Mouse (Mus musculus) cerebellum, adult 11 months (tissue): ENCODE data around the gene Krtap28-10.

Experiments used
- DNase-seq: peaks from one replicate; pipeline ENCODE4 v3.0.0; 2022

Krtap28-10 gene

DNA sequence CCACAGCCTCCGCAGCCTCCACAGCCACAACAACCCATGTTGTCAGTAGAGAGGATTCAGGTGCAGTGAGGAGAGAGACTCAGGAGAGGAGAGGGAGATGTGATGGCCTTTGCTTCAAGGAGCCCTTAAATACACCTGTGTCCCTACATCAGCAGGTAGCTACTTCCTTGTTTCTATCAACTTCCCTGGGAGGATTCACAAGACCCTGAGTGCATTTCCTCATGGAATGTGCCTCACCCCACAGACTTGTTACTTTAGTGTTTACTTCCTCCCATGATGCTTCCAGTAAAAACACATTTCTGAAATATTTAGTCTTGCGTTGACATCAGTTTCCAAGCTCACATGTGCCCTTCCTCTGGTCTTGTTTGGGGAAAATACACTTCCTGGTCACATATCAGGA is at the start of gene Krtap28-10:
Krtap28-10 (minus strand) TSS at position 101 of the 400 bp plus-strand sequence.
- DNase-seq, result no peak

DNA sequence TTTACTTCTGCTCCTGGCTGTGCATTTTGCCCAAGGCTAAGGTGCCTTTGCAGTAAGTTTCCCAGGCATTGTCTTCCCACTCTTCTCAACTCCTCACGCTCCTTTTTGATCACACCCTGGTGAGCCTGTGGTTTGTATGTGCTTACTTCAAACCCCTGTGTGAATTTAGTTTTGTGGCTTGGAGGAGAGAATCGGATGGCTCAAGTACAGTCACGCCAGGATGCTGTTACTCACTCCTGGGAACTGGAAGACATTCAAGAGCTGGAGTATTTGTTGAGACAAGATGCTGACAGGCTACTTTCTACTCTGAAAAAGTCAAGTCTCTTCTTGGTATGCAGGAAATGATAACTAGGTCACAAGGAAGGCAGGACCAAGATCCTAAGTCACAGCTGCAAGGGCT is 49.0 kb upstream of the Krtap28-10 start:
- DNase-seq, result no peak

GRCm38 (mm10) chr1:83084790-83085189 is 42.5 kb upstream of the Krtap28-10 start:
- DNase-seq, result no peak

- no peak for DNase-seq
These were observed 34.7 kb upstream of the Krtap28-10 start for GRCm38 (mm10) chr1:83077016-83077415.

DNA sequence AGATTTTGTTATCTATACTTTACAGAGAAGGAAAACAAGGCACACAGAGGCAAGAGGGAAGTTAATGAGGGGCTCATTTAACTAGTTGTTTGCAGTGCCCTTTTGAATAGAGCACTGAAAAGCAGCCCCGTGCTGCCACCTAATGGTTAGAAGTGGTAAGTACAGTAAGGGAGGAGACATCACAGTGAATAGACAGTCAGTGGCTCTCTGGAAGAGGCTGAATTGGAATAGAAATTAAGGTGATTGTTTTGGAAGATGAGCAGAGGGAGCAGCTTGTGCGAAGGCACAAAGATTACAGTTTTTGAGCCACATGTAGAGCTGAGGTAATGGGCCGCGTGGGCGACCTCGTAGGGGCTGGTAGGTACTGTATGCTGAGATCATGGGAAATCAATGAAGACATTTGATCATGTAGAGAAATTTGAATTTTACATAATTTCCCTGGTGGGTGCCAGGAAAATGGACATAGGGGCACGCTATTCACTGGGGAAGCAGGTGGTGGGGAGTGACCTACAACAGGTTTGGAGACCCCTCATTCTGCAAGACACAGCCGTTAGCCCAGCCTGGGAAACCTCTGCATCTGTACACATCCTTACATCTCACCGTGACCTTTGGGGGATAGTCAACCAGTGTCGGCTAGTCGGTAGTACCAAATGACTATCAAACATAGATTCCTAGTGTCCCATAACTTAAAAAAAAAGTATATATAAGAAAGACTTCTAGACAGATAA is 34.1 kb upstream of the Krtap28-10 start:
- no peak for DNase-seq

DNA sequence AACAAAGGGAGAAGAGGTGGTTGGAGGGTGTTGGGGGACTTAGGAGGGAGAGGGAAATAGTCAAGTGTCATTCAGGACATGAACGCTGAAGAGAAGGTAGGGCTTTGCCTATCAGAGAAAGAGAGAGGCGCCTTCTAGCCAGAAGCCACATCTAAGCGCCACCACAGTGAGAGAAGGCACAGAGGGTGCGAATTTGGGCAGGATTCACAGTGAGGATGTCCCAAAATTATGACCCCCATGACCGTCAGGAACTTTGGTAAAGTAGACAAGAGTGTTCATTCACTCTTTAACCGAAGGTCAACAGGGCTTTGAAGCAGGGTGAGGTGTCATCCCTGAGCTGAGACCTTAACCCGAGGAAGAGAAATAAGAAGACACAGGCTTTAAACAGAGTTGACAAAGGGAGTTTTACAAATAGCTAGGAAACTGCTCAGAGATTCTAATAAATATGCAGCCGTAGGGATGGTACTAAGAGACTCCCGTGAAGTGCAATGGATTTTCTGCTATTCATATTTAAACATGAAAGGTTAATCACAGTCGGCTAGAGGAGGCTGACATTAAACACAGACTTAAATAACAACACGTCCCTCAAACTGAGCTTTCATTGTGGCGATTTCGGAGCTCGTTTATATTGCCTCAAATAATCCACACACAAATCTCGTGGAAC is 33.4 kb upstream of the Krtap28-10 start:
- DNase-seq, result no peak

GRCm38 (mm10) chr1:83067205-83067604 is 24.9 kb upstream of the Krtap28-10 start:
- DNase-seq, result no peak

DNA sequence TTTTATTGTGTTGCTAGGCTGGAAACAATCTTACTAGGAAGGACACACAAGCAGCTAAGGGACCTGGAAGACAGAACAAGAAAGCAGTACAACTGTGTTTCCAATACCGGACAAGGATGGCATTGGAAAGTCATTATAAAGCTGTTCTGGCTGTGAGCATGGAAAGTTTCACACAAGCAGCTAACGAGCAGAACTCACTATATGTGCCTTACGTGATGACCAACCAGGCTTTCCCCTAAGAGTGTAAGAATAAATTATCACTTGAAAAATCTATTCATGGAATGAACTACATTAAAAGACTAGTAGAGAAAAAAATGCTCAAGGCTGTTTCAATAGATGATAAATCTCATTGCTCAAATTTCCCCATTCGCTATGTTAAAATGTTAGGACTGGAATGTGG is 24.3 kb upstream of the Krtap28-10 start:
- DNase-seq, result no peak

DNA sequence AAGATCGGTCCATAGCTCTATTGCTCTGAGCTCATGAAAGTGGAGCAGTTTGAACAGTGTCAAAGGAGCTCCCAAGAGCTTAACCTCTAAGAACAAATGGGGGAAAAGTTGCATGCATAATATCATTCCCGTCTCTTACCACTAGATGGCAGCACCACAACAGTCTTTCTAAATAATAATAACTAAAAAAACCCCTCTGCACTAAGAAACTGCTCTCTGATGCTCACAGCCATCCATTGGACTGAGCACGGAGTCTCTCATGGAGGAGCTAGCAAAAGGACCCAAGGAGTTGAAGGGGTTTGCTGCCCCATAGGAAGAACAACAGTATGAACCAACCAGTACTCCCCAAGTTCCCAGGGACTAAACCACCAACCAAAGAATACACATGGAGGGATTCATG is 22.6 kb upstream of the Krtap28-10 start:
- no peak for DNase-seq

GRCm38 (mm10) chr1:83060643-83061042 is 18.4 kb upstream of the Krtap28-10 start, which contains the start of gene Krtap28-13:
Gene Krtap28-13, plus strand, starts transcription at chr1:83060930.
- DNase-seq, result no peak

GRCm38 (mm10) chr1:83059278-83059677 is 17.0 kb upstream of the Krtap28-10 start, which contains the start of gene A030005K14Rik:
Gene A030005K14Rik, minus strand, starts transcription at chr1:83059378.
- no peak for DNase-seq

DNA sequence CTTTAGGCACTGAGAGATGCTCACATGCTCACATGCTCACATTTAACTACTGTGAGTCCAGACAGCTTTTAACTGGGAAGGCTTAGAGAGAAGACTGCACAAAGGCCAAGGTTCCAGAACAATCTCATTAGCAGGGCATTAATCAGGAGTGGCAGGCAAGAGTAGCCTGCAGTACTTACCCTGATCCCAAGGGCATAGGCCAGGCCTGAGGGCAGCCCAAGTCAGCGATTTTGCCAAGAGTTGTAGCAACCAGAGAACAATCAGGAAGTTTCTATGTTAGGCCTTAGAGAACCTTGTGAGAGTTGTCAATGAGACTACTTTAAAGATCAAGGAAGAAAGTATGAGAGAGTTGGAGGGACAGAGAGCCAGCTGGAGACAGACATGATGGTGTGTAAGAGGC is 16.2 kb upstream of the Krtap28-10 start:
- no peak for DNase-seq

- DNase-seq, result no peak
These were observed 2.7 kb upstream of the Krtap28-10 start, which contains the start of gene Gm47969 for GRCm38 (mm10) chr1:83044882-83045427. Gene Gm47969, plus strand, starts transcription at chr1:83044932.

DNA sequence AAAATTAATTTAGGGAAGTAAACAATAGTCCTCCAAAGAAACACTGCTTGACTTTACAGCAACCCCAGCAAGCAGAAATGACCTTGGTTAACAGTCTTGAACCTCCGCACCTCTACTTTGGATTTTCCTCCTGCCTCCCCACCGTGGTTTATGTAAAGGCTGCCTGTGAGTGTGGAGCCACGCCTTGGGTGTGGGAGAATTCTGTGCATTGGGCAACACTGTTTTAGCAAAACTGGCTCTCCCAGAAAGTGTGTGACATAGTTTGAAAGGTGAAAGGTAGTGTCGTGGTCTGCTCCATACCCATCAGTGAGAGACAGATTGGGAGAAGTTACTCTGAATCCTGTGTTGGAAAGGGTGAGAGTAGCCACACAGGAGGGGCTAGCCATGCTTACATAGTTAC is 3.2 kb downstream of the Krtap28-10 start:
- no peak for DNase-seq

GRCm38 (mm10) chr1:83038109-83038672 is 4.1 kb downstream of the Krtap28-10 start, which contains the start of gene Slc19a3:
Gene Slc19a3, minus strand, starts transcription at chr1:83038448.
- peak; percentile 5 for DNase-seq

GRCm38 (mm10) chr1:83036892-83037667 is 5.2 kb downstream of the Krtap28-10 start:
- no peak for DNase-seq

GRCm38 (mm10) chr1:83034509-83034908 is 7.8 kb downstream of the Krtap28-10 start:
- no peak for DNase-seq

DNA sequence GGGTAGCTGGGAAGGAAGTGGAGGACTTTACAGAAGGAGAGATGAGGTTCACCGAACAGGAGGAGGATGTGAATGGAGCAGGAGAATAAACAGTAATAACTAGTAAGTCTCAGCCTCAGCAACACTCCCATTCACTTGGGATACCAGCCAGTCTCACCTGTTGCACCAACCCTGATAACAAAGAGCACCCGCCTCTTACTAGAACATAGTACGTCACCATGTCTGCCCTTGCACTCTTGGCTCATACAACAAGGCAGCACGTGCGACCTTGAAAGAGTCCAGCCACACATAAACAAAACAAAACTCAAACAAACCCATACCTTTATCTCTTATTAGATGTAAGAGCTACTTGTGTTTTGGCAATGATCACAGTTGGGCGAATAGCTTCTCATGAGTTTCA is 9.8 kb downstream of the Krtap28-10 start:
- DNase-seq, result no peak

DNA sequence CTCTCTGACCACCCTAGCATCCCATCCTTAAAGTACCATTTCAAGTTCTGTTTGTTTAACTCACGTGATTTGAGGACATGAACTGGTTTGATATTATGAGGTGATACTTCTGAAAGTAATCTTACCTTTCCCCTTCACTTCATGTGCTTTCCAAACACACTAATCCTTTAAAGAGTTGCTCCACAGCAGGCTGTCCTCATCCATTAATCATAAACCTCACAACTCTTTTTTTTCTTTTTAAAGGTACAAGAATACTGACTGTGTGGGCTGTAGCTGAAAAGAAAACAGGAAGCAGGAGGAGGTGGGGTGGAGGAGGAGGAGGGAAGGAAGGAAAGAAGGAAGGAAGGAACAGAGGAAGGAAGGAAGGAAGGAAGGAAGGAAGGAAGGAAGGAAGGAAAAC is 10.3 kb downstream of the Krtap28-10 start:
- DNase-seq, result no peak

GRCm38 (mm10) chr1:83016556-83016955 is 25.7 kb downstream of the Krtap28-10 start:
- no peak for DNase-seq

- no peak for DNase-seq
These were observed 26.9 kb downstream of the Krtap28-10 start for GRCm38 (mm10) chr1:83015329-83015879.

GRCm38 (mm10) chr1:83014477-83014876 is 27.8 kb downstream of the Krtap28-10 start:
- no peak for DNase-seq
